In the genomic region with DNA sequence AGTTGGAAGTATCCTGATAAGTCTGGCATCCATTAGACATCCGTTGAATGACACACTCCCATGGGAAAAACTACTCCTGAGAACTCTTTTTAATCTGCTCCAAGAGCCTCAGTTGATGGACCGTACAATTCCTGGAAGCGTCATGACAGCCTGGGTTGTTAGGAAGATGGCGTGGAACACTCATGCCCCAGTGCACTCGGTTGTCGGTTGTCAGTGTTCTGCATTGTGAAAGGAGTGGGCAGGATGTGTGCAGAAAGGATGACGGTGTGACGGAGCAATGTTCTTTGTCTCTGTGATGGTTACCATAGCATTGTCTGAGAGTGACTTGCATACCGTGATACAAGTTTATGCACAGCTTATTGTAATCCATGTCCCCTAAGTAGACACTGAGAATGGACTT, we compare ENCODE assay signal across 24 mouse cellular contexts.
DNase-seq lines count a peak whose midpoint lies in the region; ATAC-seq and TF ChIP-seq lines count a peak whose summit lies in the region.
"Had no signal": no experiment of that assay in that cellular context is flagged by ENCODE, and none has a peak within 500 bp of the region (broad histone marks: within the 10 kb centered on the region; RNA-seq: fewer than 3 reads in every experiment).

No protein-coding gene starts in this region.

- H3K4me1 ChIP-seq in heart, embryonic 16.5 days (ENCODE audit: control insufficient read depth, insufficient read depth, low read length) = peaks cover 7% of the 10 kb centered on the region
- no peaks in the 10 kb centered on the region for H3K4me1 ChIP-seq in kidney, postnatal 0 days (replicated peaks; ENCODE audit: insufficient read depth, low read length)
- H3K4me1 ChIP-seq in kidney, embryonic 16.5 days (ENCODE audit: insufficient read depth, low read length) = no peaks in the 10 kb centered on the region
- H3K4me1 ChIP-seq in midbrain, postnatal 0 days (ENCODE audit: insufficient read depth, low read length) = no peaks in the 10 kb centered on the region
- H3K4me1 ChIP-seq in midbrain, embryonic 11.5 days (ENCODE audit: control insufficient read depth, insufficient read depth, low read length) = no peaks in the 10 kb centered on the region
- H3K4me1 ChIP-seq: embryonic facial prominence, embryonic 15.5 days; limb, embryonic 12.5 days had no signal

- no peak overlapping the region for H3K4me2 ChIP-seq in heart, embryonic 16.5 days (ENCODE audit: low read depth, low read length)
- H3K4me2 ChIP-seq in kidney, postnatal 0 days (ENCODE audit: low read length) = no peak overlapping the region
- no peak overlapping the region for H3K4me2 ChIP-seq in kidney, embryonic 16.5 days (replicated peaks; ENCODE audit: low read depth, low read length)
- no peak overlapping the region for H3K4me2 ChIP-seq in midbrain, postnatal 0 days (ENCODE audit: low read depth, low read length, poor library complexity, severe bottlenecking)
- no peak overlapping the region for H3K4me2 ChIP-seq in midbrain, embryonic 11.5 days
- H3K4me2 ChIP-seq: embryonic facial prominence, embryonic 15.5 days; limb, embryonic 12.5 days; liver, embryonic 11.5 days had no signal

- H3K27ac ChIP-seq in heart, embryonic 16.5 days (ENCODE audit: low read length) = no peak overlapping the region
- H3K27ac ChIP-seq in kidney, postnatal 0 days = no peak overlapping the region
- H3K27ac ChIP-seq in kidney, embryonic 16.5 days (ENCODE audit: low read length) = no peak overlapping the region
- no peak overlapping the region for H3K27ac ChIP-seq in midbrain, postnatal 0 days (ENCODE audit: low read depth, low read length)
- no peak overlapping the region for H3K27ac ChIP-seq in midbrain, embryonic 11.5 days (ENCODE audit: low read depth, low read length)
- H3K27ac ChIP-seq: embryonic facial prominence, embryonic 15.5 days; gastrocnemius, adult 2 months; layer of hippocampus, adult 2 months; limb, embryonic 12.5 days had no signal

- peak; percentile 17 to 27 for DNase-seq in cerebellum, postnatal 10 days
- DNase-seq in cerebellum, adult 9-11 months = no peak
- DNase-seq in heart, adult 18-20 months = no peak
- peak; percentile 28 for DNase-seq in kidney, postnatal 0 days (ENCODE audit: low spot score)
- DNase-seq in midbrain, postnatal 0 days (ENCODE audit: low spot score) = peak; percentile 26
- DNase-seq in midbrain, embryonic 11.5 days (ENCODE audit: low spot score, missing footprints) = no peak
- DNase-seq: adrenal gland, postnatal 10 days; cerebellum, adult 18-20 months; gastrocnemius, adult 2 months; heart, postnatal 14 days; kidney, postnatal 10 days; liver, postnatal 0 days; lung, postnatal 10 days; thymus, adult 18-20 months; thymus, postnatal 4 days had no signal

- TF ChIP-seq CTCF in kidney, postnatal 0 days (IDR thresholded peaks at IDR 0.05; ENCODE audit: low read depth) = no peak
- no peak for TF ChIP-seq CTCF in midbrain, postnatal 0 days (IDR thresholded peaks at IDR 0.05)

- peak; percentile 32; the same call in 1 of the 2 replicates for ATAC-seq in heart, embryonic 16.5 days (replicated peaks; ENCODE audit: extremely low read depth, insufficient read depth, low FRiP score)
- ATAC-seq in kidney, postnatal 0 days (replicated peaks; ENCODE audit: low FRiP score, low read depth) = no peak
- no peak for ATAC-seq in kidney, embryonic 16.5 days (ENCODE audit: low FRiP score, low TSS enrichment)
- ATAC-seq in midbrain, postnatal 0 days (ENCODE audit: low FRiP score) = no peak
- no peak for ATAC-seq in midbrain, embryonic 11.5 days (ENCODE audit: low FRiP score)
- ATAC-seq: forebrain, embryonic 14.5 days; intestine, postnatal 0 days; liver, postnatal 0 days; midbrain, embryonic 16.5 days had no signal

- H3K9me3 ChIP-seq in heart, embryonic 16.5 days (replicated peaks; ENCODE audit: control insufficient read depth, low read length) = no peaks in the 10 kb centered on the region
- no peaks in the 10 kb centered on the region for H3K9me3 ChIP-seq in kidney, postnatal 0 days (replicated peaks; ENCODE audit: low read length)
- no peaks in the 10 kb centered on the region for H3K9me3 ChIP-seq in kidney, embryonic 16.5 days (ENCODE audit: low read length)
- H3K9me3 ChIP-seq in midbrain, postnatal 0 days (ENCODE audit: low read length) = no peaks in the 10 kb centered on the region
- H3K9me3 ChIP-seq in midbrain, embryonic 11.5 days (ENCODE audit: control insufficient read depth, low read length) = no peaks in the 10 kb centered on the region
- H3K9me3 ChIP-seq: embryonic facial prominence, embryonic 15.5 days; limb, embryonic 12.5 days had no signal

- WGBS in heart, embryonic 16.5 days = 53% methylated on average over 9 of the region's 9 CpGs
- WGBS in kidney, postnatal 0 days = 61% methylated on average over 9 of the region's 9 CpGs
- WGBS in kidney, embryonic 16.5 days = 70% methylated on average over 9 of the region's 9 CpGs
- WGBS in midbrain, postnatal 0 days = 60% methylated on average over 9 of the region's 9 CpGs
- WGBS in midbrain, embryonic 11.5 days = 78% methylated on average over 9 of the region's 9 CpGs

- no peak overlapping the region for H3K9ac ChIP-seq in heart, embryonic 16.5 days (ENCODE audit: low read length)
- no peak overlapping the region for H3K9ac ChIP-seq in kidney, postnatal 0 days (ENCODE audit: low read depth, low read length)
- no peak overlapping the region for H3K9ac ChIP-seq in kidney, embryonic 16.5 days (replicated peaks; ENCODE audit: low read length)
- H3K9ac ChIP-seq in midbrain, postnatal 0 days (replicated peaks; ENCODE audit: low read length, poor library complexity, severe bottlenecking) = no peak overlapping the region
- no peak overlapping the region for H3K9ac ChIP-seq in midbrain, embryonic 11.5 days (ENCODE audit: low read length)
- H3K9ac ChIP-seq: embryonic facial prominence, embryonic 15.5 days; limb, embryonic 12.5 days; liver, postnatal 0 days had no signal

- H3K36me3 ChIP-seq in heart, embryonic 16.5 days (ENCODE audit: control insufficient read depth, insufficient read depth) = no peaks in the 10 kb centered on the region
- no peaks in the 10 kb centered on the region for H3K36me3 ChIP-seq in kidney, postnatal 0 days (ENCODE audit: insufficient read depth, low read length)
- H3K36me3 ChIP-seq in kidney, embryonic 16.5 days (ENCODE audit: insufficient read depth, low read length) = no peaks in the 10 kb centered on the region
- H3K36me3 ChIP-seq in midbrain, postnatal 0 days (ENCODE audit: insufficient read depth, low read length) = no peaks in the 10 kb centered on the region
- no peaks in the 10 kb centered on the region for H3K36me3 ChIP-seq in midbrain, embryonic 11.5 days (ENCODE audit: control insufficient read depth, insufficient read depth, low read length)
- H3K36me3 ChIP-seq: embryonic facial prominence, embryonic 15.5 days; limb, embryonic 12.5 days had no signal

- no peak overlapping the region for H3K4me3 ChIP-seq in heart, embryonic 16.5 days (ENCODE audit: low read length)
- H3K4me3 ChIP-seq in kidney, postnatal 0 days (replicated peaks; ENCODE audit: low read depth, low read length) = no peak overlapping the region
- H3K4me3 ChIP-seq in kidney, embryonic 16.5 days (ENCODE audit: low read length) = no peak overlapping the region
- H3K4me3 ChIP-seq in midbrain, postnatal 0 days (ENCODE audit: low read depth, low read length) = no peak overlapping the region
- no peak overlapping the region for H3K4me3 ChIP-seq in midbrain, embryonic 11.5 days (ENCODE audit: low read depth, low read length)
- H3K4me3 ChIP-seq: embryonic facial prominence, embryonic 15.5 days; gastrocnemius, adult 2 months; layer of hippocampus, adult 2 months; limb, embryonic 12.5 days had no signal

- no peaks in the 10 kb centered on the region for H3K27me3 ChIP-seq in heart, embryonic 16.5 days (ENCODE audit: control insufficient read depth, insufficient read depth, low read length)
- H3K27me3 ChIP-seq in kidney, postnatal 0 days (ENCODE audit: insufficient read depth, low read length) = no peaks in the 10 kb centered on the region
- H3K27me3 ChIP-seq in kidney, embryonic 16.5 days (ENCODE audit: insufficient read depth, low read length) = no peaks in the 10 kb centered on the region
- H3K27me3 ChIP-seq in midbrain, postnatal 0 days (ENCODE audit: insufficient read depth, low read length) = no peaks in the 10 kb centered on the region
- H3K27me3 ChIP-seq in midbrain, embryonic 11.5 days (ENCODE audit: control insufficient read depth, insufficient read depth, low read length) = no peaks in the 10 kb centered on the region
- H3K27me3 ChIP-seq: embryonic facial prominence, embryonic 15.5 days; limb, embryonic 12.5 days had no signal

Comparison
In these comparisons a context has a peak if more than half of its experiments do, and no peak if none do; other contexts are left out.
1. DNase-seq: peak in cerebellum, postnatal 10 days (2 of 2), kidney, postnatal 0 days (single experiment) and midbrain, postnatal 0 days (single experiment); none in cerebellum, adult 9-11 months (single experiment), heart, adult 18-20 months (0 of 2) and midbrain, embryonic 11.5 days (single experiment).